Mouse (Mus musculus): ENCODE measurements around the gene Tmod4. TPM values are rescaled to one million over a fixed set of nuclear protein-coding genes. Genes with fewer than 3 reads are reported as not detected.
A peak's percentile ranks its signal among the peaks of the same experiment; 100 is the strongest.
"Not testable (repeated sequence)": the region's sequence is repeated elsewhere in the genome, so short reads cannot be mapped to it uniquely, and the experiment has no call there.

Tmod4 gene
- total and polyA plus RNA-seq, 2 experiments from 2014 or later = 2.9 to 14.3 TPM

- Histone ChIP-seq H3K9ac (replicated peaks; ENCODE audit: low read depth, low read length) (no peak overlapping the region), H3K27me3 (ENCODE audit: control insufficient read depth, insufficient read depth, low read length) (no peaks in the 10 kb centered on the region), H3K36me3 (replicated peaks; ENCODE audit: control insufficient read depth, insufficient read depth, low read length) (peaks cover 53% of the 10 kb centered on the region), H3K4me2 (ENCODE audit: low read depth, low read length) (no peak overlapping the region), H3K27ac (ENCODE audit: low read depth) (no peak overlapping the region), H3K9me3 (replicated peaks; ENCODE audit: control insufficient read depth, low read length) (no peaks in the 10 kb centered on the region), H3K4me3 (ENCODE audit: low read depth, low read length) (no peak overlapping the region), H3K4me1 (ENCODE audit: control insufficient read depth, insufficient read depth) (no peaks in the 10 kb centered on the region)
- TF ChIP-seq EP300 (IDR thresholded peaks at IDR 0.05; ENCODE audit: low read depth) = no peak
- no peak for TF ChIP-seq CTCF (IDR thresholded peaks at IDR 0.05; ENCODE audit: low read depth)
- WGBS = 79% methylated on average over 2 of the region's 2 CpGs
- DNase-seq (ENCODE audit: low spot score) (no peak), ATAC-seq (ENCODE audit: insufficient read depth, low read depth) (no peak)
Measured at GRCm38 (mm10) chr3:95117751-95118150, 6.5 kb upstream of the Tmod4 start.

- Histone ChIP-seq H3K27ac (ENCODE audit: low read depth) (peak overlapping the region; percentile 81), H3K4me1 (ENCODE audit: control insufficient read depth, insufficient read depth) (peaks cover 11% of the 10 kb centered on the region; the same call in 1 of the 2 replicates), H3K4me3 (ENCODE audit: low read depth, low read length) (no peak overlapping the region), H3K27me3 (ENCODE audit: control insufficient read depth, insufficient read depth, low read length) (no peaks in the 10 kb centered on the region), H3K9ac (replicated peaks; ENCODE audit: low read depth, low read length) (no peak overlapping the region), H3K36me3 (replicated peaks; ENCODE audit: control insufficient read depth, insufficient read depth, low read length) (peaks cover 52% of the 10 kb centered on the region), H3K9me3 (replicated peaks; ENCODE audit: control insufficient read depth, low read length) (no peaks in the 10 kb centered on the region), H3K4me2 (ENCODE audit: low read depth, low read length) (no peak overlapping the region)
- 62% methylated on average over 6 of the region's 6 CpGs for WGBS
- ATAC-seq (ENCODE audit: insufficient read depth, low read depth) = peak; percentile 61
- TF ChIP-seq EP300 (IDR thresholded peaks at IDR 0.05; ENCODE audit: low read depth) (peak; percentile 54; the same call in 1 of the 2 replicates), CTCF (IDR thresholded peaks at IDR 0.05; ENCODE audit: low read depth) (no peak)
- no peak for DNase-seq (ENCODE audit: low spot score)
Measured at GRCm38 (mm10) chr3:95121580-95121979, 2.7 kb upstream of the Tmod4 start.

DNA sequence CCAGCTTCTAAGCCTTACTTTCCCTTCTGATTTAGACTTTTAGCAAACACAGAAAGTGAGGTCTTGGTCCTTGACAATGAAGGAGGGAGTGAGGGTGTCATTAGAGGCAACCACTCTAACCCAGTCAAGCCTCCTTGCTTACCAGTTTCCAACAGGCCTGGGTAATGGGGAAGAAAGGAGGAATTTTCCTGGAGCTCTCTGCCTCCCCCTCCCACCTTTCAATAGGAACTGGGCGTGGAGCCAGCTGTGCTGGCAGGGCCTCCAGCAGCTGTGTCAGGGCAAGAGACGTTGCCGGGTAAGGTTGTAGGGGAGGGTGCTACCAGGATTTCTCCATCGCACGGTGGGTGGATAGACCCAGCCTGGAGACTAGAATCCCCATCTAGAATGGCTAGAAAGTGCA lies 696 bp downstream of the Tmod4 start:
- peak; percentile 69 for ATAC-seq (ENCODE audit: insufficient read depth, low read depth)
- WGBS = 5% methylated on average over 5 of the region's 5 CpGs
- Histone ChIP-seq H3K4me2 (ENCODE audit: low read depth, low read length) (0 out of 2 replicates have a peak overlapping the region, but pooled peaks have one; percentile 8), H3K9me3 (replicated peaks; ENCODE audit: control insufficient read depth, low read length) (no peaks in the 10 kb centered on the region), H3K27ac (ENCODE audit: low read depth) (peak overlapping the region; percentile 57), H3K4me3 (ENCODE audit: low read depth, low read length) (no peak overlapping the region), H3K36me3 (replicated peaks; ENCODE audit: control insufficient read depth, insufficient read depth, low read length) (peaks cover 39% of the 10 kb centered on the region), H3K4me1 (ENCODE audit: control insufficient read depth, insufficient read depth) (peaks cover 11% of the 10 kb centered on the region; the same call in 1 of the 2 replicates), H3K27me3 (ENCODE audit: control insufficient read depth, insufficient read depth, low read length) (no peaks in the 10 kb centered on the region), H3K9ac (replicated peaks; ENCODE audit: low read depth, low read length) (no peak overlapping the region)
- TF ChIP-seq CTCF (IDR thresholded peaks at IDR 0.05; ENCODE audit: low read depth) (no peak), EP300 (IDR thresholded peaks at IDR 0.05; ENCODE audit: low read depth) (no peak)
- peak; percentile 75 for DNase-seq (ENCODE audit: low spot score)

DNA sequence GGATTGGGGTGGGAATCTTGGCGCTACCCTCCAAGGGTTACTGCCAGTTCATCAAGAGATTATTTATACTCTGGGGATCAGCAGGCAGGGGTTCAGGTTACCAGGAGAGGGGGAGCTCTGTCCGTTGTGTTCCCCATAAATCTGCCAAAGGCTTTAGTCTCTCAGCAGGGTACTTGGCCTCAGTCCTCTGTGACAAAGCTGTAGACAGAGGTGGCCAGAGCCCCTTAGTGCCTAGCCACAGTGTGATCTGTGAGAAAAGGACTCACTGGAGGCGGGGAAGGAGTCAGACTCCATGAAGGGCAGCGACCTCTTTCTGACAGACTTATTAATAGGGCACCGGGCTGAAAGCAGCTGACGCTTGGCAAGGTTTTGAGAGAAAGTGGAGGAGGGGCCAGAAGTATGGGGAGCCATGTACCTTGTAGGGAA lies 5.0 kb downstream of the Tmod4 start:
- no peaks in the 10 kb centered on the region for H3K27me3 ChIP-seq (ENCODE audit: control insufficient read depth, insufficient read depth, low read length)
- 48% methylated on average over 6 of the region's 6 CpGs for WGBS
- H3K4me2 ChIP-seq (ENCODE audit: low read depth, low read length) = peak overlapping the region; percentile 21; the same call in 1 of the 2 replicates
- no peak for ATAC-seq (ENCODE audit: insufficient read depth, low read depth)
- no peak for DNase-seq (ENCODE audit: low spot score)
- no peak overlapping the region for H3K9ac ChIP-seq (replicated peaks; ENCODE audit: low read depth, low read length)
- peak overlapping the region; percentile 48; the same call in 1 of the 2 replicates for H3K27ac ChIP-seq (ENCODE audit: low read depth)
- no peak overlapping the region for H3K4me3 ChIP-seq (ENCODE audit: low read depth, low read length)
- peaks cover 25% of the 10 kb centered on the region for H3K36me3 ChIP-seq (replicated peaks; ENCODE audit: control insufficient read depth, insufficient read depth, low read length)
- H3K9me3 ChIP-seq (replicated peaks; ENCODE audit: control insufficient read depth, low read length) = no peaks in the 10 kb centered on the region
- peaks cover 11% of the 10 kb centered on the region; the same call in 1 of the 2 replicates for H3K4me1 ChIP-seq (ENCODE audit: control insufficient read depth, insufficient read depth)
- TF ChIP-seq CTCF (IDR thresholded peaks at IDR 0.05; ENCODE audit: low read depth) = 0 out of 2 replicates have a peak, but pooled peaks have one; percentile 3
- TF ChIP-seq EP300 (IDR thresholded peaks at IDR 0.05; ENCODE audit: low read depth) = no peak

GRCm38 (mm10) chr3:95130081-95130480 lies 5.8 kb downstream of the Tmod4 start:
- TF ChIP-seq EP300 (IDR thresholded peaks at IDR 0.05; ENCODE audit: low read depth) (no peak), CTCF (IDR thresholded peaks at IDR 0.05; ENCODE audit: low read depth) (no peak)
- Histone ChIP-seq H3K27me3 (ENCODE audit: control insufficient read depth, insufficient read depth, low read length) (no peaks in the 10 kb centered on the region), H3K27ac (ENCODE audit: low read depth) (no peak overlapping the region), H3K4me2 (ENCODE audit: low read depth, low read length) (no peak overlapping the region), H3K4me3 (ENCODE audit: low read depth, low read length) (no peak overlapping the region), H3K9me3 (replicated peaks; ENCODE audit: control insufficient read depth, low read length) (no peaks in the 10 kb centered on the region), H3K9ac (replicated peaks; ENCODE audit: low read depth, low read length) (no peak overlapping the region), H3K36me3 (replicated peaks; ENCODE audit: control insufficient read depth, insufficient read depth, low read length) (peaks cover 25% of the 10 kb centered on the region), H3K4me1 (ENCODE audit: control insufficient read depth, insufficient read depth) (peaks cover 6% of the 10 kb centered on the region)
- WGBS = 84% methylated on average over 5 of the region's 5 CpGs
- no peak for ATAC-seq (ENCODE audit: insufficient read depth, low read depth)
- no peak for DNase-seq (ENCODE audit: low spot score)

DNA sequence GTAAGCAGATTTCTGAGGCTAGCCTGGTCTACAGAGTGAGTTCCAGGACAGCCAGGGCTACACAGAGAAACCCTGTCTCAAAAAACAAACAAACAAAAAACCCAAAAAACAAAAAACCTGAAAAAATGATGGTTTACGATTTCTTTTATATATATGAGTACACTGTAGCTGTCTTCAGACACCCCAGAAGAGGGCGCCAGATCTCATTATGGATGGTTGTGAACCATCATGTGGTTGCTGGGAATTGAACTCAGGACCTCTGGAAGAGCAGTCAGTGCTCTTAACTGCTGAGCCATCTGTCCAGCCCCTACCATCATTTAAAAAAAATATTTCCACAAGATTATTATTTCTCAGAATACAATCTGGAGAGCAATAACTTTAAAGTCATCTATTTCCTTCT lies 8.1 kb downstream of the Tmod4 start:
- ATAC-seq (ENCODE audit: insufficient read depth, low read depth); H3K9me3 ChIP-seq (replicated peaks; ENCODE audit: control insufficient read depth, low read length); H3K27me3 ChIP-seq (ENCODE audit: control insufficient read depth, insufficient read depth, low read length); H3K9ac ChIP-seq (replicated peaks; ENCODE audit: low read depth, low read length); H3K4me1 ChIP-seq (ENCODE audit: control insufficient read depth, insufficient read depth); H3K4me2 ChIP-seq (ENCODE audit: low read depth, low read length); H3K4me3 ChIP-seq (ENCODE audit: low read depth, low read length); DNase-seq (ENCODE audit: low spot score); H3K27ac ChIP-seq (ENCODE audit: low read depth): not testable (repeated sequence)
- H3K36me3 ChIP-seq (replicated peaks; ENCODE audit: control insufficient read depth, insufficient read depth, low read length) = peaks cover 25% of the 10 kb centered on the region
- 87% methylated on average over 2 of the region's 2 CpGs for WGBS
